Mouse (Mus musculus): ENCODE data around the gene Rnf7.

Rnf7 gene

DNA sequence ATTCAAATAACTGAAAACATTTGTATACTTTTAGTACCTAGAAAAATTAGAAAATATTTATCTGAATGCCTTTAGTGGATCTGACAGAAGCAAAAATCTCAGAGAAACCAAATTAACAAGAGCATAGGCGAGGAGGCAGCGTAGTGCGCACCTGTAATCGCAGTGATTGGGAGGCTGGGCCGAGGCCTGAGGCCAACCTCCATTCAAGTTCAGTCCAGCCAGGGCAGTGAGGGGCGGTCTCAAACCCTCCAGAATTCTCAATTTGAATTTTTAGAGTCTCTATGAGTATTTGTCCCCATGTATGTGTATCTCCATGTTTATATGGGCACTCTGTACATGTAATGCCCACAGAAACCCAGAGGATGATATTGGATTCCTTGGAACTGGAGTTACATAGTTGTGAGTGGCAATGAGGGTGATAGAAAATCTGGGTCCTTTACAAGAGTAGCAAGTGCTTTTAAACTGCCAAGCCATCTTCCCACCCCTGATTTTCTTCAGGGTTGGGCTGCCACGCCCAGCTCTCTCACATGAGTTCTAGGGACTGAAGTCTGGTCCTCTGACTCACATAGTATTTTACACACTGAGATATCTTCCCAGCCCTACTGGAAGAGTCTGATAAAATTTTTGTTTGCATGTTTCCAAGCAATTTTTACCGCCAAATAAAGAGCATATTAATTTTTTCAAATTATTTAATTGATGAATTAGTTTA lies 8.1 kb downstream of the Rnf7 start:
- no peak for DNase-seq (ENCODE audit: low spot score in 2 of 2)

- no peak for DNase-seq (ENCODE audit: low spot score in 2 of 2)
Measured at GRCm38 (mm10) chr9:96469556-96470265, 8.8 kb downstream of the Rnf7 start.

DNA sequence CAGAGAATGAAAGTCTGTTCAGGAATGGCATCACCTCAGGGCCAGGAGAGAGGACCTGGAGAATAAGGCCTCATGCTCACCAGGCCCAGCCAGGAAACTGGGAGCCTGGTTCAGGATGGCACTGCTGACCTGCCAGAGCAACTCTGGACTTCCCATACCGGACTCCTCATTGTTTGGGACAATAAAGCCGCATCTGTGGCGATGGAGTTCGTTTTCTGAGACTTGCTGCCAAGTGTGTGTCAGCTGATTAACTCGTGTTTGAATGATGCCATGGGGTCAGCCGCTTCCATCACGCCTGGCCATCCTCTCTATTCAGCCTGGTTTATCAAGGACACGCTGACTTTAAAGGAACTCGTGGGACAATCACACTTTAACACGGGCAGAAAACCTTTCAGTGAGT lies 14.8 kb downstream of the Rnf7 start:
- DNase-seq (ENCODE audit: low spot score in 2 of 2): peak in 1 of 2 experiments; percentile 16

- DNase-seq (ENCODE audit: low spot score in 2 of 2): no peak
Measured at GRCm38 (mm10) chr9:96461607-96462006, 16.9 kb downstream of the Rnf7 start.

DNA sequence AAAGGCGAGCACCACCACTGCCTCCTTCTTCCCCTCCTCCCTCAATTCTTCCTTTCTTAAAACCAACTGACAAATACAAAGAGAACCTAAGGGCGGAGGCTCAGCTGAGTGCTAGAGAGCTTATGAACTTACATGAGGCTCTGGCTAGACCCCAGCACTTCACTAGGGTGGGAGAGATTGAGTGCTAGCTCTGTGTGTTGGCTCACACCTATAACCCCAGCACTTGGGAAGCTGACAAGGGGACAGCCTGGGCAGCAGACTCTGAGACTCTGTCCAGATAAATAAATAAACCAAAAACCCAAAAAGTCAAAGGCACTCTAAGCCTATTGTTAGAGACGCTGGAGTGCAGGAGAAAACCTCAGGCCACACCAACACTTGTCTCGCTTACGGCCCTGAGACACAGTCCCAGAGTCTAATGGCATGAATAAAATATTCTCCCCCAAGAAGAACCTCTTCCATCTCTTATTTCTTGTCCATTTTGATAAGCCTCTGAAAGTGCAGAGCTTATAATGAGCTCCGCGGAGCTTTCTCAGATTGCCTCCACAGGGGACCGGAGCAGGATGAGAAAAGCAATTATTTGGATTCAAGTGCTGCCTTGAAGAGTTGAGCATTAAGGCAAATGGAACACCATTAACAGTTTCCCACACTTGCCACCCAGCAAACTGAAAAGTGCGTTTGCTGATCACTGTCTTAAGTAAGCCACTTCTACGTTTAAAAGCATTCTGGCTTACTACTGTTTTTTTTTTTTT lies 18.2 kb downstream of the Rnf7 start:
- no peak for DNase-seq (ENCODE audit: low spot score in 2 of 2)

- no peak for DNase-seq (ENCODE audit: low spot score in 2 of 2)
Measured at GRCm38 (mm10) chr9:96455618-96456017, 22.9 kb downstream of the Rnf7 start.

- DNase-seq (ENCODE audit: low spot score in 2 of 2): no peak
Measured at GRCm38 (mm10) chr9:96452956-96453355, 25.5 kb downstream of the Rnf7 start.

DNA sequence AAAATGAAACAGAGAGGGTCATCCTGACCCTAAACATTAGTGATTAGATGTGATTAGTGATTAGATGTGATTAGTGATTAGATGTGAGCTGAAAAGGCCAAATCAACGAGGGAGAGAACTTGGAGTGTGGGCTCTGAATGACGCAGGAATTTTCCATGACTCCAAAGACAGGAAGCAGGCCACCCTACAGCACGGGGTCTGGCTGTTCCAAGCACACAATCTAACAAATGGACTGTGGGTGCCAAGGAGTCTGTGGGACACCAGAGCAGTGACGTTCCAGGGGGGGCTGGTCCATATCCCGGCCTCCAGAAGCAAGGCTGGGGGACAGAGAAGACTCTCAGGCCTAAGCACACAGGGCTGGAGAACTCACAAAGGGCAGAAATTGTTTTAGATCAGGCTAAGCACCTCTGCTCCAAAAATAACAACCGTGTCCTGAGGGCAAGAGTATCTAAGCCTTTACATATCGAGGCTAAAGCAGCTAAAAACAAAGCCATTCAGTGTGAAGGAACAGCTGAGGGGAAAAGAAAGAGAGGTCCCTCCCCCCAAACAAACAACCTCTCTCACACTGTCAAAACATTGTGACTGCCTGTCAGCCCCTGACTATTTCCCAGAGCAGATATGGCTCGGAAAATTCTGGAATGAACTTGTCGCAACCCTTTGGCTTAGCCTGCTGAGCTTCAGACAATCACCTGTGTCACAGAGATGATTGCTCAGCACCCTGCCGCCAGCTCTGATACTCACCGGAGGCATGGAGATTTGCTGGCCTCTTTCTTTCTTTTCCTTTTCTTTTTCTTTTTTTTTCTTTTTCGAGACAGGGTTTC lies 27.4 kb downstream of the Rnf7 start:
- no peak for DNase-seq (ENCODE audit: low spot score in 2 of 2)

DNA sequence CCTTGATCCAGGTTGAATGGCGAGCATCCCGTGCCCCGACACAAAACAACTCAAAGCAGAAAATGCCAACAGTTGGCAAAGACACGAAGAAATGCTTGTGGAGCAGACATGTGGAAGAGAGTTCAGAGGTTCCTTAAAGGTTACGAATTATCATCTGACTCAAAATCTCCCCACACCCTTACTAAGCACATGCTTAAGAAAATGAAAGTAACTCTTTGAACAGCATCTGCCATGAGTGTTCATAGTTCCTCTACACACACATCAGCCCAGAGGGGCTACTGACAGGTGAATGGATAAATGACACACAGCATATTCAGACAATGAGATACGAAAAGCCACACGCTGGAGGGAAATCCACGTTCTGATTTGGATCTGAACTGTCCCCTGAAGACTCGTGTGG lies 29.0 kb downstream of the Rnf7 start:
- no peak for DNase-seq (ENCODE audit: low spot score in 2 of 2)

- DNase-seq (ENCODE audit: low spot score in 2 of 2): no peak
Measured at GRCm38 (mm10) chr9:96445351-96445750, 33.1 kb downstream of the Rnf7 start.

GRCm38 (mm10) chr9:96442081-96442480 lies 36.4 kb downstream of the Rnf7 start:
- no peak for DNase-seq (ENCODE audit: low spot score in 2 of 2)

- DNase-seq (ENCODE audit: low spot score in 2 of 2): peak in 1 of 2 experiments; percentile 14
Measured at GRCm38 (mm10) chr9:96438334-96438871, 40.1 kb downstream of the Rnf7 start.

- DNase-seq (ENCODE audit: low spot score in 2 of 2): no peak
Measured at GRCm38 (mm10) chr9:96437805-96438333, 40.6 kb downstream of the Rnf7 start.

GRCm38 (mm10) chr9:96436901-96437804 lies 41.3 kb downstream of the Rnf7 start:
- no peak for DNase-seq (ENCODE audit: low spot score in 2 of 2)

- no peak for DNase-seq (ENCODE audit: low spot score in 2 of 2)
Measured at GRCm38 (mm10) chr9:96432575-96432974, 45.9 kb downstream of the Rnf7 start.

DNA sequence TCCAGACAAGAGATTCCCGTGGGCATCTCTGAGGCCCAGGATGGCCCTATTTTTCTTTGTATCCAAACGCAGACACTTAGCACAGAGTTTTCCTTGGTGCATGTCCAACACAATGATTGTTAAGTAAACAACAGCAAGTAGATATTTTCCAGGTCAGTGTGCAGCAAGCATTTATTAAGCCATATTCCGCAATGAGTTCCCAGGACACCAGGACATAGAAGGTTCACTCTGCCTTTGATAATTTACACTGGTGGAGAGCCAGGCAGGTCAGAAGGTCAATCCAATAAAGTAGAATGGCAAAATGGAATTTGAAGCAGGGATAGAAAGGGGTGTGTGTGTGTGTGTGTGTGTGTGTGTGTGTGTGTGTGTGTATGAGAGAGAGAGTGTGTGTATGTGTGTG lies 47.4 kb downstream of the Rnf7 start:
- no peak for DNase-seq (ENCODE audit: low spot score in 2 of 2)

- DNase-seq (ENCODE audit: low spot score in 2 of 2): peak; percentile 32 to 58
Measured at GRCm38 (mm10) chr9:96428336-96429046, 50.0 kb downstream of the Rnf7 start.

- DNase-seq (ENCODE audit: low spot score in 2 of 2): no peak
Measured at GRCm38 (mm10) chr9:96424027-96424426, 54.4 kb downstream of the Rnf7 start.
